Mouse (Mus musculus): ENCODE data around the gene Tmem39a.

GRCm38 (mm10) chr16:38522129-38523084 lies 36.1 kb upstream of the Tmem39a start, which contains the start of gene Timmdc1:
- TF ChIP-seq MAX (IDR thresholded peaks at IDR 0.05; ENCODE audit: low read depth) = no peak
- peak in 1 of 3 experiments; percentile 1 for TF ChIP-seq MYOG (IDR thresholded peaks at IDR 0.05; ENCODE audit: control insufficient read depth in 1 of 3, insufficient read depth in 1 of 3, insufficient read length in 2 of 3, low read depth in 2 of 3)
- peak; percentile 78 for TF ChIP-seq POLR2A (IDR thresholded peaks at IDR 0.05; ENCODE audit: insufficient read length, low read depth)
- no peak for TF ChIP-seq MYOD1 (IDR thresholded peaks at IDR 0.05; ENCODE audit: control insufficient read depth in 1 of 3, insufficient read length in 2 of 3, low read depth in 2 of 3)
- no peak for TF ChIP-seq CEBPB (IDR thresholded peaks at IDR 0.05; ENCODE audit: insufficient read depth, poor library complexity, severe bottlenecking)

Measured in myocyte (in vitro differentiated cells).